Mouse (Mus musculus): ENCODE results near the gene Vamp8. TPM values are rescaled to one million over a fixed set of nuclear protein-coding genes. Genes with fewer than 3 reads are reported as not detected.

The Vamp8 gene
- total and polyA plus RNA-seq, 2 experiments from 2014 or later, result 6.0 to 23.7 TPM

GRCm38 (mm10) chr6:72410518-72410917 is 20.0 kb upstream of the Vamp8 start:
- H3K9me3 ChIP-seq (ENCODE audit: low read length), result no peaks in the 10 kb centered on the region
- no peaks in the 10 kb centered on the region for H3K36me3 ChIP-seq (ENCODE audit: insufficient read depth, low read length)
- no peak overlapping the region for H3K9ac ChIP-seq (replicated peaks; ENCODE audit: low read length, poor library complexity, severe bottlenecking)
- no peaks in the 10 kb centered on the region for H3K27me3 ChIP-seq (ENCODE audit: insufficient read depth, low read length)
- peaks cover 5% of the 10 kb centered on the region; the same call in 1 of the 2 replicates for H3K4me1 ChIP-seq (ENCODE audit: insufficient read depth, low read length)
- WGBS, result 80% methylated on average over 7 of the region's 7 CpGs
- H3K4me2 ChIP-seq (ENCODE audit: low read depth, low read length, poor library complexity, severe bottlenecking), result no peak overlapping the region
- no peak overlapping the region for H3K4me3 ChIP-seq (ENCODE audit: low read depth, low read length)
- H3K27ac ChIP-seq (ENCODE audit: low read depth, low read length), result no peak overlapping the region
- ATAC-seq (ENCODE audit: low FRiP score), result no peak
- TF ChIP-seq CTCF (IDR thresholded peaks at IDR 0.05), result no peak
- no peak for DNase-seq (ENCODE audit: low spot score)

DNA sequence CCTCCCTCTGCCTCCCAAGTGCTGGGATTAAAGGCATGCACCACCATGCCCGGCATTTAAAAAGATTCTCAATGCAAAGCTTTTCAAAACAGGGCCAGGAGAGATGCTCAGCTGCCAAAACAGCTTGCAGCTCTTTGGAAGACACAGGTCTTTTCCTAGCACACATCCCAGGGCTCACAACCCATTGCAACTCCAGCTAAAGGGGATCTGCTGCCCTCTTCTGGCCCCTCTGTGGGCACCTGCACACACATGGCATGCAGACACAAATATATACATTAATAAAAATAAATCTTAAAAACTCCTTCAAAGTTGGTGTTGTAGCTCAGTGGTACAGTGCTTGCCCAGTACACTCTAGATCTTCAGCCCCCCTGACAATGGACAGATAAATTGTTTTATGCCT is 19.5 kb upstream of the Vamp8 start:
- WGBS, result 24% methylated on average over 1 of the region's 1 CpGs
- no peaks in the 10 kb centered on the region for H3K9me3 ChIP-seq (ENCODE audit: low read length)
- no peak overlapping the region for H3K27ac ChIP-seq (ENCODE audit: low read depth, low read length)
- no peak overlapping the region for H3K9ac ChIP-seq (replicated peaks; ENCODE audit: low read length, poor library complexity, severe bottlenecking)
- TF ChIP-seq CTCF (IDR thresholded peaks at IDR 0.05), result no peak
- no peak for DNase-seq (ENCODE audit: low spot score)
- H3K4me2 ChIP-seq (ENCODE audit: low read depth, low read length, poor library complexity, severe bottlenecking), result no peak overlapping the region
- peaks cover 1% of the 10 kb centered on the region; the same call in 1 of the 2 replicates for H3K4me1 ChIP-seq (ENCODE audit: insufficient read depth, low read length)
- ATAC-seq (ENCODE audit: low FRiP score), result no peak
- no peak overlapping the region for H3K4me3 ChIP-seq (ENCODE audit: low read depth, low read length)
- H3K27me3 ChIP-seq (ENCODE audit: insufficient read depth, low read length), result no peaks in the 10 kb centered on the region
- no peaks in the 10 kb centered on the region for H3K36me3 ChIP-seq (ENCODE audit: insufficient read depth, low read length)

DNA sequence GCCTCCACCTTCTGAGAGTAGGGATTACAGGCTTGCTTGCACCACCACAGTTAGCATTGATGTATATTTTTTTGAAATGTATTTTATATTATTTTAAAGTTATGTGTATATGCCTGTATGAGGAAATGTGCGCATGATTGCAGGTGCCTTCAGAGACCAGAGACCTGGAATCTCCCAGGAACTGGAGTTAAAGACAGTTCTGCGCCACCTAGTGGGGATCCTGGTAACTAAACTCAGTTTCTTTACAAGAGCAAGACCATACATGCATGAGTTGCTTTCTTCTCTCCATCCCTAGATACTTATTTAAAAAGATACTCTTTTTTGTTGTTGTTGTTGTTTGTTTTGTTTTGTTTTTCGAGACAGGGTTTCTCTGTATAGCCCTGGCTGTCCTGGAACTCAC is 19.1 kb upstream of the Vamp8 start:
- Histone ChIP-seq H3K4me1 (ENCODE audit: insufficient read depth, low read length) (no peaks in the 10 kb centered on the region), H3K9ac (replicated peaks; ENCODE audit: low read length, poor library complexity, severe bottlenecking) (no peak overlapping the region), H3K4me3 (ENCODE audit: low read depth, low read length) (no peak overlapping the region), H3K27me3 (ENCODE audit: insufficient read depth, low read length) (no peaks in the 10 kb centered on the region), H3K36me3 (ENCODE audit: insufficient read depth, low read length) (no peaks in the 10 kb centered on the region), H3K27ac (ENCODE audit: low read depth, low read length) (no peak overlapping the region), H3K4me2 (ENCODE audit: low read depth, low read length, poor library complexity, severe bottlenecking) (no peak overlapping the region), H3K9me3 (ENCODE audit: low read length) (no peaks in the 10 kb centered on the region)
- TF ChIP-seq CTCF (IDR thresholded peaks at IDR 0.05), result peak; percentile 78
- DNase-seq (ENCODE audit: low spot score) (peak; percentile 88), ATAC-seq (ENCODE audit: low FRiP score) (no peak)
- 19% methylated on average over 3 of the region's 3 CpGs for WGBS

DNA sequence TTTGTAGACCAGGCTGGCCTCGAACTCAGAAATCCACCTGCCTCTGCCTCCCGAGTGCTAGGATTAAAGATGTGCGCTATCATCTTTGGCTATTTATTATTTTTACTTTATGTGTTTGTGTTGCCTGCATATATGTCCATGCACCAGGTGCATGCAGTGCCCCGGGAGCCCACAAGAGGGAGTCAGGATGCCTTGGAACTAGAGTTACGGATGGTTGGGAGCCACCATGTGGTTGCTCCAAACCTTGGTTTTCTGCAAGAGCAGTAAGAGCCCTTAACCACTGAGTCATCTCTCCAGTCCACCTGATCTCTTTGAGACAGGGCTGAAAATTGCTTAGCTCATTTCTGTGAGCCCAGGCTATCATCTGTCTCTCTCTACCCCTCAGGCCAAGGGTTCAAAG is 16.6 kb upstream of the Vamp8 start:
- TF ChIP-seq CTCF (IDR thresholded peaks at IDR 0.05), result peak; percentile 93
- DNase-seq (ENCODE audit: low spot score) (peak; percentile 89), ATAC-seq (ENCODE audit: low FRiP score) (peak; percentile 62)
- Histone ChIP-seq H3K4me3 (ENCODE audit: low read depth, low read length) (no peak overlapping the region), H3K4me2 (ENCODE audit: low read depth, low read length, poor library complexity, severe bottlenecking) (no peak overlapping the region), H3K36me3 (ENCODE audit: insufficient read depth, low read length) (no peaks in the 10 kb centered on the region), H3K9ac (replicated peaks; ENCODE audit: low read length, poor library complexity, severe bottlenecking) (no peak overlapping the region), H3K9me3 (ENCODE audit: low read length) (no peaks in the 10 kb centered on the region), H3K4me1 (ENCODE audit: insufficient read depth, low read length) (no peaks in the 10 kb centered on the region), H3K27ac (ENCODE audit: low read depth, low read length) (no peak overlapping the region), H3K27me3 (ENCODE audit: insufficient read depth, low read length) (no peaks in the 10 kb centered on the region)
- 8% methylated on average over 5 of the region's 5 CpGs for WGBS

DNA sequence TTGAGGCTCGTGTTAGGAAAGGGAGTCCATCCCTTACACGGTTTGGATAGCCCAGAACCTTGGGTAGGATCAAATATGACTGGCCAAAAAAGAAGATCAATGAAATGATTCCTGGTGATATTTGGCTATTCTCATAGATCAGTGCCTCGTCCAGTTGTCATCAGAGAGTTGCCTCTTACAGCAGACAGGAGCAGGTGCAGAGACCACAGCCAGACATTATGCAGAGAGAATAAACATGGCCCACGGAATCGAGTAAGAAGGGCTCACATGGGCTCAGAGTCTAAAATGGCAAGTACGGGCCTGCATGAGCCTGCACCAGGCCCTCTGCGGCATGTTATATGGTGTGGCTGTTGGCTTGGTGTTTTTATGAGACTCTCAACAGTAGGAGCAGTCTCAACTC is 14.9 kb upstream of the Vamp8 start:
- H3K27ac ChIP-seq (ENCODE audit: low read depth, low read length), result no peak overlapping the region
- H3K36me3 ChIP-seq (ENCODE audit: insufficient read depth, low read length), result no peaks in the 10 kb centered on the region
- H3K4me3 ChIP-seq (ENCODE audit: low read depth, low read length), result no peak overlapping the region
- ATAC-seq (ENCODE audit: low FRiP score), result no peak
- no peaks in the 10 kb centered on the region for H3K27me3 ChIP-seq (ENCODE audit: insufficient read depth, low read length)
- TF ChIP-seq CTCF (IDR thresholded peaks at IDR 0.05), result no peak
- 87% methylated on average over 7 of the region's 7 CpGs for WGBS
- no peak overlapping the region for H3K9ac ChIP-seq (replicated peaks; ENCODE audit: low read length, poor library complexity, severe bottlenecking)
- no peak for DNase-seq (ENCODE audit: low spot score)
- no peak overlapping the region for H3K4me2 ChIP-seq (ENCODE audit: low read depth, low read length, poor library complexity, severe bottlenecking)
- no peaks in the 10 kb centered on the region for H3K9me3 ChIP-seq (ENCODE audit: low read length)
- no peaks in the 10 kb centered on the region for H3K4me1 ChIP-seq (ENCODE audit: insufficient read depth, low read length)

GRCm38 (mm10) chr6:72401875-72402274 is 11.4 kb upstream of the Vamp8 start:
- peak; percentile 80 for TF ChIP-seq CTCF (IDR thresholded peaks at IDR 0.05)
- no peaks in the 10 kb centered on the region for H3K27me3 ChIP-seq (ENCODE audit: insufficient read depth, low read length)
- peak; percentile 66 for DNase-seq (ENCODE audit: low spot score)
- H3K36me3 ChIP-seq (ENCODE audit: insufficient read depth, low read length), result no peaks in the 10 kb centered on the region
- H3K9ac ChIP-seq (replicated peaks; ENCODE audit: low read length, poor library complexity, severe bottlenecking), result no peak overlapping the region
- no peaks in the 10 kb centered on the region for H3K4me1 ChIP-seq (ENCODE audit: insufficient read depth, low read length)
- no peaks in the 10 kb centered on the region for H3K9me3 ChIP-seq (ENCODE audit: low read length)
- ATAC-seq (ENCODE audit: low FRiP score), result no peak
- no peak overlapping the region for H3K4me2 ChIP-seq (ENCODE audit: low read depth, low read length, poor library complexity, severe bottlenecking)
- no peak overlapping the region for H3K27ac ChIP-seq (ENCODE audit: low read depth, low read length)
- no peak overlapping the region for H3K4me3 ChIP-seq (ENCODE audit: low read depth, low read length)
- 27% methylated on average over 7 of the region's 7 CpGs for WGBS

All from midbrain, postnatal 0 days (tissue).